Mouse (Mus musculus) erythroblast, embryonic 14.5 days (primary cell): ENCODE results near the gene Olfr1208.

Experiments used
- GATA1 ChIP-seq: IDR thresholded peaks from 2 replicates; pipeline ENCODE4 v1.6.1; 2012; ENCODE audit warnings: low read length, inconsistent platforms, mixed read lengths
- TAL1 ChIP-seq: IDR thresholded peaks from 3 replicates; pipeline ENCODE4 v1.6.1; 2012; ENCODE audit warnings: low read length, inconsistent platforms, mixed read lengths

- TF ChIP-seq GATA1 = no peak
- TF ChIP-seq TAL1 = no peak
These were observed 12.9 kb upstream of the Olfr1208 start, which contains the start of gene Olfr1209 for GRCm38 (mm10) chr2:88915057-88915456.
